Mouse (Mus musculus) hindbrain, embryonic 12.5 days (tissue): ENCODE data around the gene C7. TPM values are rescaled to one million over a fixed set of nuclear protein-coding genes. Genes with fewer than 3 reads are reported as not detected.

Source experiments
- polyA plus RNA-seq: library from polyadenylated mRNA; unstranded; fragments of >200 nt; fragmentation: Nextera tagmentation; extraction: Ambion mirVana; gene quantifications from 2 replicates; pipeline ENCODE4 v1.2.1, GENCODE M21; 2016

Gene C7
- polyA plus RNA-seq, 1 experiment from 2014 or later, result not detected

Other genes with a start within 250 kb of the C7 start
- not detected in 2 replicates for gene Mroh2b, start 165.0 kb downstream of the C7 start, polyA plus RNA-seq
- gene Card6, start 44.8 kb upstream of the C7 start, polyA plus RNA-seq, result 1.2 and 2.2 TPM in 2 replicates
- 384 and 473 TPM in 2 replicates for gene Rpl37, start 52.9 kb upstream of the C7 start, polyA plus RNA-seq
- 17.0 and 18.1 TPM in 2 replicates for gene Prkaa1, start 80.1 kb upstream of the C7 start, polyA plus RNA-seq
- 45.8 and 48.0 TPM in 2 replicates for gene Ttc33, start 121.8 kb upstream of the C7 start, polyA plus RNA-seq
- 2.1 and 2.4 TPM in 2 replicates for gene Ptger4, start 180.4 kb upstream of the C7 start, polyA plus RNA-seq